Mouse (Mus musculus): ENCODE results near the gene Zfp639.

Zfp639 gene

DNA sequence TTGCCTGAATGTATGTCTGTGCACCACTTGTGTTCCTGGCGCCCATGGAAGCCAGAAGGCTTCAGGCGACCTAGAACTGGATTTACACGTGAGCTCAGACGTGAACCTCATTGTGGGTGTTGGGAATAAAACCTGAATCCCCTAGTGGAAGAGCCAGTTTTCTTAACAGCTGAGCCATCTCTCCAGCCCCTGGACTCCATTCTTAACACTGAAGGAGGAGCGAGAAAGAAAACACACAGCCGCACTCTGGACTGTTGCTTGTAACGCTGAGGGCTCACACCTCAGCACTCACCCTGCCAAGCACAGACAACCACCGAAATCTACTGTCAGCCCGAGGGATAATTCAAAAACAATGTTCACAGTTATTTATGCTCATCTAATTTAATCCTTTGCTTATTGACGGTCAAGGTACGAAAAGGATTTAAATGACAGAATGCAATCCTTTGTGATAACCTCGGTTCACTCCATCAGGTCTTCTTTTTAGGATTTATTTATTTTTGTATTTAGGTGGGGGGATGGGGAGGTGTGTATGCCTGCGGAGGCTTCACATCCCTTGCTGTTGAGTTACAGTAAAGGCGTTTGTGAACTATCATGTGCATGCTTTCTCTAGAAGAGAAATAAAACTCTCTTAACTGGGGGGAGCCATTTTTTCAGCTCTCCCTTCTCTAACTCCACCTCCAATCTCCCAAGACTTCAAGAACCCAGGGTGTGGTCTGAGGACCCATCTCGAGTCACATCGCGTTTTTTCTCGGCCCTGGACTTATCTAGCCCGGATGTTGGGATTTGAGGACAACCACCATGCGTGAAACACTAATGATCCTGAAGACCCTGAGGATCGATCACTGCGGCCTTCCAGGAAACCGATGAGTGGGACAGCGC lies at the start of gene Zfp639:
Gene Zfp639 (plus strand): TSS at position 764 of the 879 bp plus-strand sequence.
- peak; percentile 28 for DNase-seq (ENCODE audit: low read depth, low spot score)

DNA sequence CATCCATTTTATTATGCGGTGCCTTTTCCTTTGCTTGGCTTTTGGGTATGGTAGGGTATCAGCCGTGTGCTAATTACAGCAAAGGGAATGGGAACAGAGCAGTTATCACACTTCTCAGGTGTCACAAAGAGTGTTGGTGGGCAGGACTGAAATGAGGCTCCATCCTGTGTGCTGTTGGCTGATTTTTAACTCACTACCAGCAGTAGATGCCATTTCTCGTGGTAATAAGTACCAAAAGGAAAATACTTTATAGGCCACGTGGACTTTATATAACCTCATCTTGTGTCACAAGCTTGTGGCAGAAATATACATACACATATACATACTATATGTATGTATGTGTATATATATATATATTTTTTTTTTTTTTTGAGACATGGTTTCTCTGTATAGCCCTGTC lies 42.7 kb upstream of the Zfp639 start:
- DNase-seq (ENCODE audit: low read depth, low spot score): no peak

DNA sequence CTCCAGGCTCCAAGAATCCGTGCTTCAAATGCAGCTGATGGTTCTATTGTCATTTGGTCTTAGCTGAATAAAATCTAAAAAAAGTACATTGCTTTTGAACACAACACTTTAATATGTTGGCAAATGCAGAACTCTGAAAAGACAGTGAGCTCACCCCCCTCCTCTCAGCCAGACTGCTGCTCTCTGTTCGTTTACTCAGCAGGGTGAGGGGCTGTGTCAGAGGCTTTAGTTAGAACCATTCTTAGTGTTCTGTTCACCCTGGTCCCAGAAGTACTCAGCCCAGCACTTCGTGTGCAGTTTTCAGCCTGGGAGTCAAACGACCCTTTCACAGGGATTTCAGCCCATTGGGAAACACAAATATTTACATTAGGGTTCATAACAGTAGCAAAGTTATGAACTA lies 41.6 kb upstream of the Zfp639 start:
- no peak for DNase-seq (ENCODE audit: low read depth, low spot score)

GRCm38 (mm10) chr3:32470449-32470848 lies 39.6 kb upstream of the Zfp639 start:
- no peak for DNase-seq (ENCODE audit: low read depth, low spot score)

DNA sequence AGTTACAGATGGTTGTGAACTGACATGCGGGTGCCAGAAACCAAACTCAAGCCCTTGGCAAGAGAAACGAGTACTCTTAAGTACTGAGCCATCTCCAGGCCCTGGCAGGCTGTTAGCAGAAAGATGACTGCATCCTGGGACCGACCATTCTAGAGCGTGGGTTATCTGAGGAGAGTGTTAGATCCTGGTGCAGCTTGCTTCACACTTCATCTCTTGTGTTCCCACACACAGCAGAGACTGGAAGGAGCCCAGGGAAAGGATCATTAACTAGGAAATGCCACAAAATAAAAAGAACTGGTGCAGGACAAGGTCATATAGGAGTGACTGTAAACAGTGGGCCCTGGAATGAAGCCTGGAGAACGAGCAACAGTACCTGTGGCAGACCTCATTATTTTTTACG lies 39.0 kb upstream of the Zfp639 start:
- DNase-seq (ENCODE audit: low read depth, low spot score): peak; percentile 72

GRCm38 (mm10) chr3:32472191-32472900 lies 37.7 kb upstream of the Zfp639 start:
- no peak for DNase-seq (ENCODE audit: low read depth, low spot score)

GRCm38 (mm10) chr3:32473184-32473583 lies 36.9 kb upstream of the Zfp639 start:
- no peak for DNase-seq (ENCODE audit: low read depth, low spot score)

DNA sequence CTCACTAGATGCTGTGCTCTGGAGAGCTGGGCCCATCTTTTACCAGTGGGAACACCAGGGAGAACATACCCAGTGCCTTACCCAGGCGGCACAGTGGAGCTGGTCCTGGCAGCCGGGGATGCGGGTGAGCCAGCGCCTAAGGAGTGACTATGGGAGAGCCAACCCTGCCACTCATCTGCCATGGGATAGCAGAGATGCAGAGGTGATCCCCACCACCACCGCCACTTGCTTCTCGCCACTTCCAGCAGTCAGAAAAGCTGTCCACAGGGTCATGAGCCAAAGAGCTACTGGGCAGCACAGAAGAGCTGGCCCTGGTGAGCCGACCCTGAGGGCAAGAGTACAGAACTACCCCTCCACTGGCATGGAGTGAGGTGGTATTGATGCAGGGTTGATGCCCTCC lies 30.1 kb upstream of the Zfp639 start:
- no peak for DNase-seq (ENCODE audit: low read depth, low spot score)

DNA sequence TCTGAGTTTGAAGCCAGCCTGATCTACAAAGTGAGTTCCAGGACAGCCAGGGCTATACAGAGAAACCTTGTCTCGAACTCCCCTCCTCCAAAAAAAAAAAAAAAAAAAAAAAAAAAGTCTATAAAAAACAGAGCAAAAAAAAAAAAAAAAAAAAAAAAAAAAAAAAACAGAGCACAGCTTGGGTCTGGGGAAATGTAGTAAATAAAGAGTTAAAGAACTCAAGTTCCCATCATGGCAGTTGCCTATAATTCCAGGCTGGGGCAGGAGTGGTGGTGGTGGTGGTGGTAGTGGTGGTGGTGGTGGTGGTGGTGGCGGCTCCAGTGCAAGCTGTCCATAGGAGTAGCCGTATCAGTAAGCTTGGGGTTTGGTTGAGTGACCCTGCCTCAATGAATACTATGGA lies 27.0 kb upstream of the Zfp639 start:
- no peak for DNase-seq (ENCODE audit: low read depth, low spot score)

DNA sequence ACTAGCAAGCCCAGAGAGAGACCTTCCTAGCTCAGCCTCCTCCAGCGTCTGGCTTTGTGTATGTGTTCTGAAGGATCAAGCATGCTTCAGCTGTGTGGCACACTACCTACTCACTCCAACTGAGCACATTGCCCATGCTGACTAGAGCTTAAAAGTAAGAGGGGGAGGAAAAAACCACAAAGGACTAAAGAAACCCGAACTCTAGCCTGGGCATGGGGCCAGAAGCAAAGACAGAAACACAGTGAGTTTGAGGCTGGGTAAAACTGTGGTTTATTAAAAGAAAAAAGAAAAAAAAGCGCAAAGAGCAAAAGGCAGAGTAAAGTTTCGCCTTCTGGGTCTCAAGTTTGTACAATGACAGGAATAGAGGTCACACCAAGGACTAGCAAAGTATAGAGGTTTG lies 23.5 kb upstream of the Zfp639 start:
- DNase-seq (ENCODE audit: low read depth, low spot score): no peak

GRCm38 (mm10) chr3:32488172-32488571 lies 21.9 kb upstream of the Zfp639 start:
- no peak for DNase-seq (ENCODE audit: low read depth, low spot score)

- no peak for DNase-seq (ENCODE audit: low read depth, low spot score)
Observed at GRCm38 (mm10) chr3:32490076-32490927, 19.8 kb upstream of the Zfp639 start.

DNA sequence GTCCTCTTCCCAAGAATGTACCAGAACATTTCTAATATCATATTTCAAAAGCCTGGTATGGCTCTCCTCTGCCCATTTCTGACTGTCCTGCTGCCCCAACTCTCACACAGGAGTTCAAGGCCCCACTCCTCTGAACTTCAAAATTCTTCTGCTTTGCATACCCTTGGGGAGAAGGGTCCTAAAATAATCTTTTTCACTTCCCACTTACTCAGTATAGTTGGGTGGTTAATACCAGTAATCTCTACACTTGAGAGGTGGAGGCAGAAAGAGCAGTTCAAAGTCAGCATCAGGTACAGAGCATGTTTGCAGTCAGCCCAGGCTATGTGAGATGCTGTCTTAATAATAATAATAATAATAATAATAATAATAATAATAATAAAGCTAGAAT lies 19.1 kb upstream of the Zfp639 start:
- DNase-seq (ENCODE audit: low read depth, low spot score): no peak

GRCm38 (mm10) chr3:32492097-32493090 lies 17.7 kb upstream of the Zfp639 start, which contains the start of gene Kcnmb3:
Kcnmb3 (minus strand) TSS chr3:32492231.
- no peak for DNase-seq (ENCODE audit: low read depth, low spot score)

DNA sequence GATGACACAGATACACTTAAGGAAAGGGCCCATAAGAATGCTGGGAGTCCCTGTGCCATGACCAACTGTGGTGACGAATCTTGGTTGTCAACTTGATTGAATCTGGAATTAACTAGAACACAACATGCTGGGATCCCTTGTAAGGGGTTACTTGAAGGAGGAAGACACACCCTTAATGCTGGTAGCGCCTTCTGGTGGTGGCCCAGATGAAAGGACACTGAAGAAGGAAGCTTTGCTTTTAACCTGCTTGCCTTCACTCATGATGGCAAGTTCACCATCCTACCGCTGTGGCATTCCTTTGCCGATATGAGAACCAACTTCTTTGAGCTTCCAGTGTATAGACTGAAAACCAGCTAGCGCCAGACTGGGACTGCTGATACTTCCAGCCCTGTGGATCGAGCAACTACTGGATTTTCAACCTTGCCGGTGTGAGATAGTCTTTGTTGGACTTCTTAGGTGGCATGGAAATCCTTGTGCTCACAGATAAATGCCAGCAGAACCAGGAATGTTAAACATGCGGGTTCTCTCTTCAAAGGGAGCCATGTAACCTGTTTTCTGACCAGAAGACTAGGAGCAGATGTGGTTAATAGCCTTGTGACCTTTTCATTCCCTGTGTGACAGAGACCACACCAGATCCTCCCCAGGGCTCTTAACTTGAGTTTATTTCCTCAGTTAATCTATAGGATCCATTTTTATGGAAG lies 15.5 kb upstream of the Zfp639 start:
- DNase-seq (ENCODE audit: low read depth, low spot score): no peak

DNA sequence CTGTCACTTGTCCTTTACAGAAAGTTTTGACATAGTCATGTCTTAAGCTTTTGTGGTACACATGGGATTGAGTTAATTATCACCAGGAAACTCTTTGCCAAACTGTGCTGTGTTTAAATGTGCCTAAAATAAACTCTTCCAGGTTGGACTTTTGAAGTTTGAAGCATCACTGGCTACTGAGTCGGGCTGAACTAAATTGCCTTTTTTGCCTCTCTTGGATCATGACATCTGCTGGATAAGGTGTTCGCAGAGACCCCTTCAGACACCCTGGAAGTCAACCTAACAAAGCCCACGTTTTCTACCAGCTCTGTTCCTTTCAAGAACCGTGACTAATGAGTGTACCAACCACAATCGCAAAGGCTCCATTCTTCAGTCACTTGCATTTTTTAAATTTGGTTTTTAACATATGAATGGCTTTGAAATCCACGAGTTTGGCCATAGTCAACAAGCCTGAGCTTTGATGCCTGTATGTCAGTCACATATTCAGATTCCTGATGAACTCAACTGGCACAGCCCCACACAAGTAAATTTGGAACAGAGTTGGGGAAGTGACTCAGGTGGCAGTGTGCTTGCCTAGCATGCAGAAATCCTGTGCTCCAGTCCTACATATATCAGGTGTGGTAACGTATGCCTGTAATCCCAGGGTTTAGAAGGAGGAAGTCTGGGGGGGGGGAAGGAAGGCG lies 14.8 kb upstream of the Zfp639 start:
- DNase-seq (ENCODE audit: low read depth, low spot score): no peak

DNA sequence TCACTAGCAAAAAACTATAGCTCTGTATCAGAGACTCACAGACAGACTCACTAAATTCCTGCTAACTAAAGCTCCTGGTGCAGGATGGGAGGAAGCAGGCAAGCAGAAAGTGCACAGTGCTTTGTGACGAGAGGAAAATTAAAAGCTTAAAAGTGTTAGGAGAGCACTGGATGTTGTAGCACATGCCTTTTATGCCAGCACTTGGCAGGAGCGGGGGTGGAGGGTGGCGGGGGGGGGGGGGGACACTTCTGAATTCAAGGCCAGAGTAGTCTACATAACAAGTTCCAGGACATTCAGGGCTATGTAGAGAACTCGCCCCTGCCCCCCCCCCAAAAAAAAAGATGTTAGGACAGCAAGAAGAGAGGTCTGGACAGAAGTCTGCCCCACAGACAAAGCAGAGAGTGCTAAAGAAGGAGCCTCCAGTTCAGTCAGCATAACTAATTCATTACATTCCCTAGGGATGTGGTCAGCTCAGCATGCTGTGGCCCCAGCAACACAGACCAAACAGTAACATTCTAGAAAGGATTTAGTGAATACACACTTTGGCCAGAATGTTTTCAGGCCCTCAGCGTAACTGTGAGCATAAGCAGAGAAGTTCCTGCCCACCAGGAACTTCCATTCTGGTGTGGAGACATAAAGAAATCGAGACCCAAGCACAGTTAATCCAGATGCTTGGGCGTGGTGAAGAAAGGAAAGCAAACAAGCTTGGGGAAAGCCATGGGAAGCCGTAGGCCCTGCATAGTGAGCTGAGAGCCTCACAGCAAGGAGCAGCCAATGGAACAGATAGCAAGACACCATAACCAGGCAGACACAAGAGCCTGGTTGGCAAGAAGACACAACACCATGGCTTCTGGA lies 14.0 kb upstream of the Zfp639 start:
- no peak for DNase-seq (ENCODE audit: low read depth, low spot score)

- DNase-seq (ENCODE audit: low read depth, low spot score): no peak
Observed at GRCm38 (mm10) chr3:32496711-32497070, 13.4 kb upstream of the Zfp639 start.

- DNase-seq (ENCODE audit: low read depth, low spot score): no peak
Observed at GRCm38 (mm10) chr3:32500346-32500745, 9.7 kb upstream of the Zfp639 start.

Measured in telencephalon, adult 2 months (tissue).